ENCODE assay signal across 8 mouse cellular contexts in the genomic region with DNA sequence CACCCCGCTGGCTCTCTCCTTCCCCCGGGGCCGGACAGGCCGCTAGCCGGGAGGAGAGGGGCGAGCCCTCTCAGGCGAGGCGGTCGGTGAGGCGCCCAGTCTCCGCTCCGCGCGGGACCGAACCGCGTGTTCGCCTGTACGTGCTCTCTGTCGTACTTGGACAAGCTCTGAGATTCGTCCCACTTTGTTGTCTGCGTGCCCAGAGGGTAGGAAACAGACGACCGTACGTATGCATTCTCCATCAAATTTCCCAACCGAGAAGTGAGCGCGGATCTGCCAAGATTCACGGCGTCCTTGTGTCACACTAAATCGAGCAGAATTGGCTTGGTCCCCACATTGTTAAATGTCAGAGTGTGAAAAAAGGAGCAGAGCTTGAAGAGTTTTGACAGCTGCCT. TPM values are rescaled to one million over a fixed set of nuclear protein-coding genes. Genes with fewer than 3 reads are reported as not detected.
DNase-seq lines count a peak whose midpoint lies in the region; ATAC-seq and TF ChIP-seq lines count a peak whose summit lies in the region.

No protein-coding gene starts in this region.

- peaks cover 7% of the 10 kb centered on the region; the same call in 1 of the 2 replicates for H3K36me3 ChIP-seq in stomach, embryonic 14.5 days (ENCODE audit: control insufficient read depth, insufficient read depth, low read length)

- H3K9ac ChIP-seq in stomach, embryonic 14.5 days (replicated peaks; ENCODE audit: low read depth, low read length): peak overlapping the region; percentile 57

- ATAC-seq in CD4-positive, CD25-positive, alpha-beta regulatory T cell, adult 4 months: peak; percentile 28
- peak; percentile 64 for ATAC-seq in stomach, embryonic 14.5 days (ENCODE audit: insufficient number of reproducible peaks, insufficient read depth, low FRiP score, low read depth)

- TF ChIP-seq CTCF in layer of hippocampus, adult 2 months (conservative IDR thresholded peaks at IDR 0.05): no peak

- intact Hi-C loops in gastrocnemius, postnatal 14 days (cut with DNase I; ENCODE audit: low total_unique reads): no loop called here

- peak overlapping the region; percentile 98 for H3K4me3 ChIP-seq in layer of hippocampus, adult 2 months
- peak overlapping the region; percentile 98 for H3K4me3 ChIP-seq in stomach, embryonic 14.5 days (ENCODE audit: low read depth, low read length)

- 1% methylated on average over 29 of the region's 31 CpGs for WGBS in stomach, embryonic 14.5 days

- peak; percentile 62 for DNase-seq in cerebellum, adult 9-11 months
- no peak for DNase-seq in cerebellum, adult 11 months
- peak; percentile 27 to 39 for DNase-seq in cerebellum, postnatal 4 days (ENCODE audit: low spot score in 2 of 2)
- DNase-seq in gastrocnemius, postnatal 14 days: peak; percentile 23
- DNase-seq in layer of hippocampus, adult 2 months (ENCODE audit: low spot score in 2 of 2): peak; percentile 26 to 28
- DNase-seq in lung, postnatal 36 days: peak; percentile 11

- H3K27ac ChIP-seq in layer of hippocampus, adult 2 months: peak overlapping the region; percentile 92
- peak overlapping the region; percentile 95 for H3K27ac ChIP-seq in stomach, embryonic 14.5 days (ENCODE audit: low read length)

- peaks cover 6% of the 10 kb centered on the region; the same call in 1 of the 2 replicates for H3K4me1 ChIP-seq in stomach, embryonic 14.5 days (ENCODE audit: control insufficient read depth, insufficient read depth, low read length)

- H3K4me2 ChIP-seq in stomach, embryonic 14.5 days (replicated peaks; ENCODE audit: low read depth, low read length): peak overlapping the region; percentile 80

- no peaks in the 10 kb centered on the region for H3K9me3 ChIP-seq in stomach, embryonic 14.5 days (ENCODE audit: control insufficient read depth, low read depth, low read length)

- no peaks in the 10 kb centered on the region for H3K27me3 ChIP-seq in stomach, embryonic 14.5 days (ENCODE audit: control insufficient read depth, insufficient read depth, low read length)

RNA-seq across cellular contexts. Expression of a gene that starts 0.6 kb away (rescaled TPM):
- 10 to 100 TPM in 1 of 2 experiments, 1 to 10 TPM in 1; 8.4 to 43.2 TPM for polyA plus RNA-seq in CD4-positive, CD25-positive, alpha-beta regulatory T cell, adult 4 months (2017; shearing (Covaris generic))
- total RNA-seq in gastrocnemius, postnatal 14 days (2021): 10 to 100 TPM; 51.3 to 55.8 TPM
- total RNA-seq in layer of hippocampus, adult 2 months (2021): 10 to 100 TPM; 75.5 to 75.7 TPM
- 134 and 144 TPM in 2 replicates for polyA plus RNA-seq in stomach, embryonic 14.5 days (2014; fragmentation: Nextera tagmentation; extraction: Ambion mirVana)

RNA-seq across cellular contexts. Expression of a gene that starts 0.6 kb away (rescaled TPM):
- polyA plus RNA-seq in CD4-positive, CD25-positive, alpha-beta regulatory T cell, adult 4 months (2017; shearing (Covaris generic)): 1 to 10 TPM; 7.1 to 8.7 TPM
- 1 to 10 TPM; 2.7 TPM for total RNA-seq in gastrocnemius, postnatal 14 days (2021)
- total RNA-seq in layer of hippocampus, adult 2 months (2021): 10 to 100 TPM; 31.5 to 33.8 TPM
- polyA plus RNA-seq in stomach, embryonic 14.5 days (2014; fragmentation: Nextera tagmentation; extraction: Ambion mirVana): 19.6 and 22.7 TPM in 2 replicates

Comparison
In these comparisons a context has a peak if more than half of its experiments do, and no peak if none do; other contexts are left out.
1. RNA of a gene that starts 0.6 kb away (total RNA-seq): 31.5 to 33.8 TPM in layer of hippocampus, adult 2 months; 2.7 TPM in gastrocnemius, postnatal 14 days; every median in the first group is over 4 times any median in the second.